Mouse (Mus musculus) gonadal fat pad, adult 2 months (tissue): ENCODE data around the gene Lrg1. TPM values are rescaled to one million over a fixed set of nuclear protein-coding genes. Genes with fewer than 3 reads are reported as not detected.
A peak's percentile ranks its signal among the peaks of the same experiment; 100 is the strongest.

Experiments
- DNase-seq: peaks from one replicate; pipeline ENCODE4 v3.0.0-alpha.2; 2012; ENCODE audit warnings: low read depth
- polyA plus RNA-seq: library from polyadenylated mRNA; depleted of rRNA; stranded (reverse); fragments of >200 nt; gene quantifications from 2 replicates; pipeline ENCODE4 v1.2.3, GENCODE M21; 2012; rRNA removed

The Lrg1 gene
- polyA plus RNA-seq, 1 experiment, result 347 TPM

DNA sequence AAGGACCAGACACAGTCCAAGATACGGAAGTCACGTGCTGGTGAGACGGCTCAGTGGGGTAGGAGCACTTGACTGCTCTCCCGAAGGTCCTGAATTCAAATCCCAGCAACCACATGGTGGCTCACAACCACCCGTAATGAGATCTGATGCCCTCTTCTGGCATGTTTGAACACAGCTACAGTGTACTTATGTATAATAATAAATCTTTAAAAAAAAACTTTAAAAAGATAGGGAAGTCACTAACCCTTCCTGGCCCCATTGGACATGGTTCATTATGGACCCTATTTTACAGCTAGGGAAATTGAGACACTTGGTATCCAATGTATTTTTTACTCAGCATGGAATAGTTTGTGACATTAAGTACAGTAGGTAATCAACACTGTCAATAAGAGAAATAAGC, 44.3 kb downstream of the Lrg1 start:
- no peak for DNase-seq

- DNase-seq, result no peak
Observed at GRCm38 (mm10) chr17:56074827-56075208, 47.0 kb downstream of the Lrg1 start, which contains the start of gene Ubxn6. Ubxn6 (minus strand) TSS chr17:56075028.

GRCm38 (mm10) chr17:56074097-56074826, 47.5 kb downstream of the Lrg1 start:
- peak; percentile 56 for DNase-seq

DNA sequence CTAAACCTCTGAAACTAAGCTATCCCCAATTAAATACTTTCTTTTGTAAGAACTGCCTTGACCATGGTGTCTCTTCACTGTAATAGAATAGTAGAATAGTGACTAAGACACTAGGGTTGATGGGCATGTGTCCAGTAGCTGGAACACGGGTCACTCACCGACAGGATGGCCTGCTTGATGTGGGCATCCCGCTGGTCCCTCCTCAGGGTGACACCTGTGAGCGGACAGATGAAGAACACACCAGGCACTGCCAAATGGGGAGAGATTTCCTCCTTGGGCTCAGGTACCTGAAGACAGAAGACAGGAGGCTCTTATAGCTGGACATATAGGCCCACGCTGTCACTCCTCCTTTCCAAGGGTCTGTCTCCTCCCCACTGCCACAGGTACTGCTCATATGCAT, 49.6 kb downstream of the Lrg1 start:
- no peak for DNase-seq

- DNase-seq, result no peak
Observed at GRCm38 (mm10) chr17:56071126-56071525, 50.7 kb downstream of the Lrg1 start.

Other genes with a start within 250 kb of the Lrg1 start
- gene Zfp119a, start 243.1 kb downstream of the Lrg1 start, polyA plus RNA-seq, result 0.74 and 0.85 TPM in 2 replicates
- 1.9 and 3.0 TPM in 2 replicates for gene Zfp959, start 229.9 kb downstream of the Lrg1 start, polyA plus RNA-seq
- gene Zfp119b, start 172.5 kb downstream of the Lrg1 start, polyA plus RNA-seq, result 0.93 and 1.3 TPM in 2 replicates
- 3.8 and 7.3 TPM in 2 replicates for gene Ebi3, start 169.4 kb downstream of the Lrg1 start, polyA plus RNA-seq
- gene Yju2, start 162.9 kb downstream of the Lrg1 start, polyA plus RNA-seq, result 8.3 and 8.5 TPM in 2 replicates
- gene Shd, start 151.5 kb downstream of the Lrg1 start, polyA plus RNA-seq, result 5.8 and 7.2 TPM in 2 replicates
- gene Fsd1, start 135.5 kb downstream of the Lrg1 start, polyA plus RNA-seq, result 0.15 and 0.44 TPM in 2 replicates
- gene Stap2, start 116.4 kb downstream of the Lrg1 start, polyA plus RNA-seq, result 58.4 and 64.6 TPM in 2 replicates
- 106 and 110 TPM in 2 replicates for gene Mpnd, start 116.3 kb downstream of the Lrg1 start, polyA plus RNA-seq
- 58.6 and 73.4 TPM in 2 replicates for gene Sh3gl1, start 85.4 kb downstream of the Lrg1 start, polyA plus RNA-seq
- gene Chaf1a, start 81.6 kb downstream of the Lrg1 start, polyA plus RNA-seq, result 2.8 and 2.9 TPM in 2 replicates
- gene Ubxn6, start 47.0 kb downstream of the Lrg1 start, polyA plus RNA-seq, result 100 and 112 TPM in 2 replicates
- 41.4 and 45.4 TPM in 2 replicates for gene Hdgfl2, start 42.4 kb downstream of the Lrg1 start, polyA plus RNA-seq
- gene Plin4, start 12.2 kb downstream of the Lrg1 start, polyA plus RNA-seq, result 600 and 937 TPM in 2 replicates
- gene Plin5, start 4.4 kb downstream of the Lrg1 start, polyA plus RNA-seq, result 15.6 and 21.5 TPM in 2 replicates
- 9.9 and 10.9 TPM in 2 replicates for gene Sema6b, start 18.3 kb upstream of the Lrg1 start, polyA plus RNA-seq
- 3.6 and 4.3 TPM in 2 replicates for gene Tnfaip8l1, start 40.5 kb upstream of the Lrg1 start, polyA plus RNA-seq
- 88.2 and 96.4 TPM in 2 replicates for gene Mydgf, start 61.9 kb upstream of the Lrg1 start, polyA plus RNA-seq
- gene Dpp9, start 96.9 kb upstream of the Lrg1 start, polyA plus RNA-seq, result 34.1 and 36.9 TPM in 2 replicates
- gene Fem1a, start 134.8 kb upstream of the Lrg1 start, polyA plus RNA-seq, result 26.8 and 27.7 TPM in 2 replicates
- 22.9 and 23.8 TPM in 2 replicates for gene Ticam1, start 154.8 kb upstream of the Lrg1 start, polyA plus RNA-seq
- gene Plin3, start 170.9 kb upstream of the Lrg1 start, polyA plus RNA-seq, result 40.7 and 53.2 TPM in 2 replicates
- 0.36 and 0.82 TPM in 2 replicates for gene Arrdc5, start 178.3 kb upstream of the Lrg1 start, polyA plus RNA-seq
- gene Uhrf1, start 181.3 kb upstream of the Lrg1 start, polyA plus RNA-seq, result 4.8 and 8.0 TPM in 2 replicates
- gene Kdm4b, start 204.1 kb upstream of the Lrg1 start, polyA plus RNA-seq, result 50.5 and 51.0 TPM in 2 replicates